10 mouse cellular contexts compared by ENCODE assay signal in the genomic region with DNA sequence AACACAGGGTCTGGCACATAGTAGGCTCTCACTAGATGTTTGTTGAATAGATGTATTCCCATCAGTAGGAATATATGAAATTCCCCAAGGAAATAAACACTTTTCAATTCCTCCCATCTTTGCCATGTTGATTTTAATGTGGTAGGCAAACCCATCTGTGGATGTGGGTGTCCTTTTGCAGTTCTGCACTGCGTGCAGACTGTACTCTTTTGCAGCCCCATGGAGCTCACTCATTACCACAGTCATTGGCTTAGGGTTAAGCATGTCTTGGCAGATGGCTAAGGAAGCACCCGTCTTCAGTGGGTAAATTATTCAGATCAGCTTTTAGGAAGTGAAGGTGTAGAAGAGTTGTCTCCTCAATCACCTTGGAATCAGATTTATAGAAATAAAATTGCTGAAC.
"Had no signal": no experiment of that assay in that cellular context is flagged by ENCODE, and none has a peak within 500 bp of the region (broad histone marks: within the 10 kb centered on the region; RNA-seq: fewer than 3 reads in every experiment).

No protein-coding gene starts in this region.

- DNase-seq: kidney, adult 18-20 months; kidney, postnatal 14 days; kidney, postnatal 4 days; liver, embryonic 13.5 days; lung, adult 2 months; thymus, adult 2 months; thymus, postnatal 14 days; thymus, postnatal 4 days had no signal

- ATAC-seq: intestine, embryonic 16.5 days; midbrain, embryonic 15.5 days had no signal
